In genomic region chr1:53060499-53060898, GRCm38 (mm10) we compare ENCODE assay signal across 19 mouse cellular contexts. TPM values are rescaled to one million over a fixed set of nuclear protein-coding genes. Genes with fewer than 3 reads are reported as not detected.
DNase-seq lines count a peak whose midpoint lies in the region; ATAC-seq and TF ChIP-seq lines count a peak whose summit lies in the region.
"Had no signal": no experiment of that assay in that cellular context is flagged by ENCODE, and none has a peak within 500 bp of the region (broad histone marks: within the 10 kb centered on the region; RNA-seq: fewer than 3 reads in every experiment).

No protein-coding gene starts in this region.

- TF ChIP-seq POLR2A in brain, embryonic 14.5 days (IDR thresholded peaks at IDR 0.05; ENCODE audit: borderline replicate concordance, extremely low read depth, insufficient read depth, insufficient read length, poor library complexity, severe bottlenecking): no peak

- H3K27ac ChIP-seq in heart, embryonic 14.5 days (replicated peaks in 1 of 2; ENCODE audit: control insufficient read depth in 1 of 2, insufficient read depth in 1 of 2, low read depth in 2 of 2, low read length in 2 of 2): peak overlapping the region; percentile 3 to 38; a peak in 2 of 4 replicates
- no peak overlapping the region for H3K27ac ChIP-seq in forebrain, embryonic 11.5 days (ENCODE audit: low read depth, low read length)
- no peak overlapping the region; the same call in 1 of the 2 replicates for H3K27ac ChIP-seq in midbrain, embryonic 13.5 days
- H3K27ac ChIP-seq: embryonic facial prominence, embryonic 13.5 days; left cerebral cortex, adult 2 months had no signal

- H3K9me3 ChIP-seq in heart, embryonic 14.5 days (ENCODE audit: control insufficient read depth, low read length): no peaks in the 10 kb centered on the region
- no peaks in the 10 kb centered on the region for H3K9me3 ChIP-seq in forebrain, embryonic 11.5 days (ENCODE audit: control insufficient read depth, low read length)
- no peaks in the 10 kb centered on the region for H3K9me3 ChIP-seq in midbrain, embryonic 13.5 days
- H3K9me3 ChIP-seq: embryonic facial prominence, embryonic 13.5 days had no signal

- 34% methylated on average over 8 of the region's 8 CpGs for WGBS in heart, embryonic 14.5 days
- WGBS in forebrain, embryonic 11.5 days: 48% methylated on average over 8 of the region's 8 CpGs
- 36% methylated on average over 8 of the region's 8 CpGs for WGBS in midbrain, embryonic 13.5 days

- DNase-seq in heart, adult 11 months: no peak
- peak; percentile 46 for DNase-seq in brain, embryonic 14.5 days (ENCODE audit: low read depth)
- DNase-seq in forebrain, embryonic 11.5 days (ENCODE audit: low spot score): no peak
- no peak for DNase-seq in Muller cell, postnatal 12 days (ENCODE audit: inconsistent ontology term)
- DNase-seq in thymus, postnatal 4 days: no peak
- no peak for DNase-seq in layer of hippocampus, adult 9-10 months (ENCODE audit: low spot score)
- DNase-seq: adrenal gland, adult 2 months; B cell, adult 2 months; cerebellum, adult 9-11 months; kidney, adult 8-10 months; kidney, postnatal 4 days; right cerebral cortex, postnatal 4 days had no signal

- H3K4me3 ChIP-seq in heart, embryonic 14.5 days (ENCODE audit: control insufficient read depth in 1 of 2, insufficient read depth in 1 of 2, low read depth in 1 of 2, low read length in 2 of 2): no peak overlapping the region
- H3K4me3 ChIP-seq in forebrain, embryonic 11.5 days (ENCODE audit: low read depth, low read length): no peak overlapping the region
- H3K4me3 ChIP-seq in midbrain, embryonic 13.5 days (replicated peaks): no peak overlapping the region
- H3K4me3 ChIP-seq: embryonic facial prominence, embryonic 13.5 days; left cerebral cortex, adult 2 months had no signal

- no peaks in the 10 kb centered on the region for H3K27me3 ChIP-seq in heart, embryonic 14.5 days (ENCODE audit: control insufficient read depth, insufficient read depth, low read length)
- no peaks in the 10 kb centered on the region for H3K27me3 ChIP-seq in forebrain, embryonic 11.5 days (ENCODE audit: control insufficient read depth, insufficient read depth, low read length)
- H3K27me3 ChIP-seq in midbrain, embryonic 13.5 days: no peaks in the 10 kb centered on the region
- H3K27me3 ChIP-seq: embryonic facial prominence, embryonic 13.5 days had no signal

- H3K36me3 ChIP-seq in heart, embryonic 14.5 days (ENCODE audit: control insufficient read depth, insufficient read depth, low read length): no peaks in the 10 kb centered on the region
- H3K36me3 ChIP-seq in forebrain, embryonic 11.5 days (ENCODE audit: control insufficient read depth, insufficient read depth, low read length): no peaks in the 10 kb centered on the region
- no peaks in the 10 kb centered on the region for H3K36me3 ChIP-seq in midbrain, embryonic 13.5 days
- H3K36me3 ChIP-seq: embryonic facial prominence, embryonic 13.5 days had no signal

- TF ChIP-seq CTCF in brain, embryonic 14.5 days (IDR thresholded peaks at IDR 0.05; ENCODE audit: borderline replicate concordance, extremely low read depth, insufficient read depth, insufficient read length): no peak

- ATAC-seq in heart, embryonic 14.5 days (ENCODE audit: insufficient number of reproducible peaks, insufficient read depth, low FRiP score, low read depth): no peak
- ATAC-seq in forebrain, embryonic 11.5 days (replicated peaks; ENCODE audit: low FRiP score): peak; percentile 49; the same call in 1 of the 2 replicates
- ATAC-seq in midbrain, embryonic 13.5 days: peak; percentile 59
- ATAC-seq: hindbrain, embryonic 16.5 days; lung, postnatal 0 days had no signal

- H3K4me2 ChIP-seq in heart, embryonic 14.5 days (ENCODE audit: low read length): peak overlapping the region; percentile 34
- no peak overlapping the region for H3K4me2 ChIP-seq in forebrain, embryonic 11.5 days (ENCODE audit: low read depth, low read length, severe bottlenecking)
- 0 out of 2 replicates have a peak overlapping the region, but pooled peaks have one; percentile 5 for H3K4me2 ChIP-seq in midbrain, embryonic 13.5 days (replicated peaks)
- H3K4me2 ChIP-seq: embryonic facial prominence, embryonic 13.5 days; liver, embryonic 11.5 days had no signal

- H3K4me1 ChIP-seq in heart, embryonic 14.5 days (ENCODE audit: control insufficient read depth in 2 of 2, insufficient read depth in 2 of 2, low read length in 2 of 2): peaks cover 4 to 10% of the 10 kb centered on the region in 2 experiments; a peak in 2 of 4 replicates
- no peaks in the 10 kb centered on the region for H3K4me1 ChIP-seq in forebrain, embryonic 11.5 days (replicated peaks; ENCODE audit: control insufficient read depth, insufficient read depth, low read length)
- peaks cover 18% of the 10 kb centered on the region for H3K4me1 ChIP-seq in midbrain, embryonic 13.5 days (replicated peaks)

- no peak overlapping the region for H3K9ac ChIP-seq in heart, embryonic 14.5 days (ENCODE audit: low read length)
- H3K9ac ChIP-seq in forebrain, embryonic 11.5 days (ENCODE audit: low read length): no peak overlapping the region
- 0 out of 2 replicates have a peak overlapping the region, but pooled peaks have one; percentile 28 for H3K9ac ChIP-seq in midbrain, embryonic 13.5 days (replicated peaks)
- H3K9ac ChIP-seq: embryonic facial prominence, embryonic 13.5 days had no signal

RNA-seq across cellular contexts. Expression of gene Mstn, which starts 0.9 kb away (rescaled TPM):
- polyA plus RNA-seq in heart, embryonic 14.5 days (2014; fragmentation: Nextera tagmentation; extraction: Ambion mirVana): 3.9 and 4.0 TPM in 2 replicates
- polyA plus RNA-seq in brain, embryonic 14.5 days (2012; rRNA removed): 0.18 and 0.25 TPM in 2 replicates
- 0.09 and 0.24 TPM in 2 replicates for polyA plus RNA-seq in forebrain, embryonic 11.5 days (2014; fragmentation: Nextera tagmentation; extraction: Ambion mirVana)
- 0.24 and 0.31 TPM in 2 replicates for polyA plus RNA-seq in midbrain, embryonic 13.5 days (2015; fragmentation: Nextera tagmentation; extraction: Ambion mirVana)
- polyA plus RNA-seq: adrenal gland, adult 2 months; lung, postnatal 0 days had no signal

RNA-seq across cellular contexts. Expression of gene 1700019D03Rik, which starts 40.5 kb away (rescaled TPM):
- 0.13 and 1.1 TPM in 2 replicates for polyA plus RNA-seq in heart, embryonic 14.5 days (2014; fragmentation: Nextera tagmentation; extraction: Ambion mirVana)
- polyA plus RNA-seq in brain, embryonic 14.5 days (2012; rRNA removed): 1.1 TPM in 2 replicates
- polyA plus RNA-seq in forebrain, embryonic 11.5 days (2014; fragmentation: Nextera tagmentation; extraction: Ambion mirVana): 2.8 TPM in 2 replicates
- polyA plus RNA-seq in midbrain, embryonic 13.5 days (2015; fragmentation: Nextera tagmentation; extraction: Ambion mirVana): 0.83 and 1.8 TPM in 2 replicates

Comparison
In these comparisons a context has a peak if more than half of its experiments do, and no peak if none do; other contexts are left out.
1. H3K27ac ChIP-seq: peak in heart, embryonic 14.5 days (2 of 2); none in forebrain, embryonic 11.5 days (single experiment) and midbrain, embryonic 13.5 days (single experiment).